Mouse (Mus musculus) limb, embryonic 14.5 days (tissue): ENCODE results near the gene Arf1. TPM values are rescaled to one million over a fixed set of nuclear protein-coding genes. Genes with fewer than 3 reads are reported as not detected.

Source experiments
- ATAC-seq: fragments of 200-750 bp; cut with Nextera tagmentation; 2 replicates; pipeline ENCODE4 v1.8.0; 2017; ENCODE audit warnings: low read depth, moderate number of reproducible peaks, moderate TSS enrichment; ENCODE audit not compliant: low FRiP score
- DNase-seq: peaks from one replicate; pipeline ENCODE4 v3.0.0-alpha.2; 2015; ENCODE audit warnings: low spot score
- H3K27ac ChIP-seq: fragments of 300-500 bp; sonication (generic); replicated peaks from 2 replicates; pipeline ENCODE4 v1.5.1; 2014; ENCODE audit warnings: low read depth, mild to moderate bottlenecking, low read length, moderate library complexity, mixed read lengths
- H3K27me3 ChIP-seq: fragments of 300-500 bp; sonication (generic); 2 replicates; pipeline ENCODE4 v1.6.1; 2014; ENCODE audit warnings: low read length, mixed read lengths; ENCODE audit not compliant: control insufficient read depth, insufficient read depth
- H3K36me3 ChIP-seq: fragments of 300-500 bp; sonication (generic); 2 replicates; pipeline ENCODE4 v1.6.1; 2014; ENCODE audit warnings: mild to moderate bottlenecking, low read length, moderate library complexity, mixed read lengths; ENCODE audit not compliant: control insufficient read depth, insufficient read depth
- H3K4me1 ChIP-seq: fragments of 300-500 bp; sonication (generic); 2 replicates; pipeline ENCODE4 v1.6.1; 2014; ENCODE audit warnings: antibody characterized with exemption, low read length, mixed read lengths; ENCODE audit not compliant: control insufficient read depth, insufficient read depth
- H3K4me2 ChIP-seq: fragments of 300-500 bp; sonication (generic); replicated peaks from 2 replicates; pipeline ENCODE4 v1.6.1; 2014; ENCODE audit warnings: low read depth, mild to moderate bottlenecking, low read length, moderate library complexity; ENCODE audit not compliant: severe bottlenecking
- H3K4me3 ChIP-seq: fragments of 300-500 bp; sonication (generic); replicated peaks from 2 replicates; pipeline ENCODE4 v1.5.1; 2014; ENCODE audit warnings: low read length
- H3K9ac ChIP-seq: fragments of 300-500 bp; sonication (generic); 2 replicates; pipeline ENCODE4 v1.6.1; 2014; ENCODE audit warnings: mild to moderate bottlenecking, low read depth, low read length, moderate library complexity; ENCODE audit not compliant: severe bottlenecking
- H3K9me3 ChIP-seq: fragments of 300-500 bp; sonication (generic); 2 replicates; pipeline ENCODE4 v1.6.1; 2016; ENCODE audit warnings: low read length; ENCODE audit not compliant: control insufficient read depth
- POLR2A ChIP-seq: fragments of 200-500 bp; IDR thresholded peaks from 2 replicates; pipeline ENCODE4 v1.8.0; 2012; ENCODE audit warnings: inconsistent platforms, mild to moderate bottlenecking, moderate library complexity, borderline replicate concordance; ENCODE audit not compliant: insufficient read depth, insufficient read length; ENCODE audit errors: extremely low read depth
- WGBS: fragments of 180-500 bp; shearing (Covaris S2); extraction: QIAGEN DNeasy Blood & Tissue Kit; methylation state at CpG from one replicate; pipeline ENCODE4 v1.1.7; 2014; 5-methylcytosine and 5-hydroxymethylcytosine counted together
- polyA plus RNA-seq, 2 experiments: library from polyadenylated mRNA; depleted of rRNA in 1 of 2; stranded (reverse) in 1 of 2; unstranded in 1 of 2; fragments of >200 nt; fragmentation: Nextera tagmentation in 1 of 2; extraction: Ambion mirVana in 1 of 2; gene quantifications; 2 replicates each; pipeline versions ENCODE4 v1.2.1 to v1.2.3; 2012 to 2014

Gene Arf1
- polyA plus RNA-seq, 2 experiments = 690 to 725 TPM

- H3K4me1 ChIP-seq = peaks cover 6% of the 10 kb centered on the region; the same call in 1 of the 2 replicates
- no peaks in the 10 kb centered on the region for H3K9me3 ChIP-seq
- ATAC-seq (no peak), DNase-seq (no peak)
- no peak for TF ChIP-seq POLR2A
- H3K4me3 ChIP-seq = no peak overlapping the region
- H3K9ac ChIP-seq = no peak overlapping the region
- H3K27ac ChIP-seq = no peak overlapping the region
- peaks cover 62% of the 10 kb centered on the region for H3K36me3 ChIP-seq
- H3K27me3 ChIP-seq = no peaks in the 10 kb centered on the region
- no peak overlapping the region for H3K4me2 ChIP-seq
- 83% methylated on average over 4 of the region's 4 CpGs for WGBS
Measured at GRCm38 (mm10) chr11:59210020-59210419, 18.1 kb downstream of the Arf1 start.

GRCm38 (mm10) chr11:59209580-59209979 lies 18.5 kb downstream of the Arf1 start:
- Histone ChIP-seq H3K36me3 (peaks cover 62% of the 10 kb centered on the region), H3K27ac (no peak overlapping the region), H3K4me2 (peak overlapping the region; percentile 81; the same call in 1 of the 2 replicates), H3K27me3 (no peaks in the 10 kb centered on the region), H3K9me3 (no peaks in the 10 kb centered on the region), H3K4me3 (peak overlapping the region; percentile 85), H3K4me1 (peaks cover 6% of the 10 kb centered on the region; the same call in 1 of the 2 replicates), H3K9ac (no peak overlapping the region)
- ATAC-seq = no peak
- no peak for TF ChIP-seq POLR2A
- WGBS = 73% methylated on average over 5 of the region's 5 CpGs
- no peak for DNase-seq

GRCm38 (mm10) chr11:59209003-59209441 lies 19.0 kb downstream of the Arf1 start:
- Histone ChIP-seq H3K36me3 (peaks cover 66% of the 10 kb centered on the region), H3K9me3 (no peaks in the 10 kb centered on the region), H3K9ac (peak overlapping the region; percentile 81), H3K27ac (peak overlapping the region; percentile 92; the same call in 1 of the 2 replicates), H3K4me2 (peak overlapping the region; percentile 81), H3K4me1 (peaks cover 6% of the 10 kb centered on the region; the same call in 1 of the 2 replicates), H3K4me3 (peak overlapping the region; percentile 85), H3K27me3 (no peaks in the 10 kb centered on the region)
- peak; percentile 65 for DNase-seq
- TF ChIP-seq POLR2A = no peak
- peak; percentile 53 for ATAC-seq
- WGBS = 12% methylated on average over 17 of the region's 18 CpGs

- Histone ChIP-seq H3K36me3 (peaks cover 64% of the 10 kb centered on the region), H3K9me3 (no peaks in the 10 kb centered on the region), H3K4me1 (peaks cover 6% of the 10 kb centered on the region; the same call in 1 of the 2 replicates), H3K27ac (peak within 1 kb of the TSS; percentile 92), H3K4me3 (peak within 1 kb of the TSS; percentile 85), H3K9ac (peak within 1 kb of the TSS; percentile 81), H3K27me3 (no peaks in the 10 kb centered on the region), H3K4me2 (peak within 1 kb of the TSS; percentile 81)
- ATAC-seq (peak; percentile 87), DNase-seq (peak; percentile 88)
- peak; percentile 84; the same call in 1 of the 2 replicates for TF ChIP-seq POLR2A
- under 1% methylated on average over 65 of the region's 67 CpGs for WGBS
Measured at GRCm38 (mm10) chr11:59208153-59208831, 19.8 kb downstream of the Arf1 start, which contains the start of gene 2310033P09Rik. TSS of gene 2310033P09Rik (plus strand) at chr11:59208321.

DNA sequence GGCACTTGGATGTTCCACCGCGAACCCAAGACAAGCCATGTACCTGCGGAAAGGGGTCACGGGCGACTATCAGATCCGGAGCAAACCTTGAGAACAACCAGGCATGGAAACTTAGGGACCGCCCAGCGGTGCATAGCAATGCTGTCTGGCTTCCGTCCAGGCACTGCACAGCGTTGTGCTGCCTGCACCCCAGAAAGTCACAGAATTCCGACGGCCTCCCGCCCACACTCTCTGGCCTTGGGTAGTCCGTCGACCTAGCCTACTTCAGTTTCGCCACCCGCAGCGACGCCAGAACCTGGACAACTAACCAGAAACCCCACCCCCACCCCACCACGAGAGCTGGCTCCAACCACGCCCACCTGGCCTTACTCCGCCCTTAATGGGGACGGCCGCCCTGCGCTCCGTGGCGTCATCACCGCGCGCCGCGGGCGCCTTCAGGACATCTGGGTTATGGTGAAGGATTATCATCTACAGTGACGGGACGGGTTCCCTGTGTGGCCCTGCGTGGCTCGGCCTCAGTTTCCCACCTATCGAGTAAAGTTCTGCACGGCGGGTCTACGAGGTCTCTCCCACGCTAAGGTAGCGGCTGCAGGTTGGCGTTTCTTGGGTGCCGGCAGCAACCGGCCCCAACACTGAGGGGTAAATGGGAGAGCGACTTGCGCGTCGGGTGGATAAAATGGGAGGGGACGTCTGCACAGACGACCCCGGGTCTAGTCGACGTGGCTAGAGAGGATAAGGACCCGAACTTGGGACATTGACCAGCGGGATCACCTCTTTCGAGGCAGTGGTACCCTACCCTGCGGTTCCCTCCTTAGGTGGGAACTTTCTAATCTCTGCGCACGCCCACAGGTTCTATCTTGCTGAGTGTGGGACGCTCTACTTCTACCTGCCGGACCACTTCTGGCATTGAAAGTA lies 25.7 kb downstream of the Arf1 start, which contains the start of gene Mrpl55:
Gene Mrpl55 (plus strand): TSS at position 406 of the 915 bp plus-strand sequence.
- Histone ChIP-seq H3K27me3 (no peaks in the 10 kb centered on the region), H3K4me1 (peaks cover 11% of the 10 kb centered on the region), H3K9me3 (no peaks in the 10 kb centered on the region), H3K27ac (peak within 1 kb of the TSS; percentile 74), H3K36me3 (peaks cover 37% of the 10 kb centered on the region), H3K4me3 (peak within 1 kb of the TSS; percentile 77), H3K4me2 (peak within 1 kb of the TSS; percentile 65), H3K9ac (peak within 1 kb of the TSS; percentile 74)
- WGBS = under 1% methylated on average over 63 of the region's 63 CpGs
- TF ChIP-seq POLR2A = 0 out of 2 replicates have a peak, but pooled peaks have one; percentile 32
- DNase-seq = peak; percentile 95
- ATAC-seq = peak; percentile 93
